Mouse (Mus musculus) cerebellum, adult 2 months (tissue): ENCODE data around the gene Entpd5. TPM values are rescaled to one million over a fixed set of nuclear protein-coding genes. Genes with fewer than 3 reads are reported as not detected.

Experiments
- DNase-seq, 2 experiments: peaks; one replicate each; pipeline ENCODE4 v3.0.0; 2021
- H3K27ac ChIP-seq: fragments of 200-500 bp; 2 replicates; pipeline ENCODE4 v1.5.1; 2012; ENCODE audit warnings: low read length, control low read depth, inconsistent platforms; ENCODE audit not compliant: insufficient read depth
- H3K27me3 ChIP-seq: fragments of 200-500 bp; 2 replicates; pipeline ENCODE4 v1.6.1; 2012; ENCODE audit warnings: inconsistent platforms, mild to moderate bottlenecking, low read length, moderate library complexity; ENCODE audit not compliant: control insufficient read depth, insufficient read depth
- H3K4me1 ChIP-seq: fragments of 200-500 bp; 2 replicates; pipeline ENCODE4 v1.6.1; 2011; ENCODE audit warnings: low read length; ENCODE audit not compliant: control insufficient read depth, insufficient read depth
- H3K4me3 ChIP-seq: fragments of 200-500 bp; replicated peaks from 2 replicates; pipeline ENCODE3; 2011; ENCODE audit warnings: mild to moderate bottlenecking, low read depth, low read length, control low read depth; ENCODE audit not compliant: insufficient read depth
- CTCF ChIP-seq: fragments of 200-500 bp; IDR thresholded peaks from 2 replicates; pipeline ENCODE4 v1.5.1; 2011; ENCODE audit warnings: low read depth, mild to moderate bottlenecking, control low read depth, low read length, moderate library complexity, borderline replicate concordance; ENCODE audit not compliant: insufficient read depth
- POLR2A ChIP-seq: fragments of 200-500 bp; IDR thresholded peaks from 2 replicates; pipeline ENCODE4 v1.6.1; 2011; ENCODE audit warnings: low read length, control low read depth, borderline replicate concordance; ENCODE audit not compliant: insufficient read depth
- WGBS: fragments of 180-500 bp; shearing (Covaris S2); methylation state at CpG from one replicate; pipeline ENCODE4 v1.1.7; 2018; 5-methylcytosine and 5-hydroxymethylcytosine counted together
- polyA plus RNA-seq: library from polyadenylated mRNA; depleted of rRNA; stranded (reverse); fragments of >200 nt; gene quantifications from 2 replicates; pipeline ENCODE4 v1.2.3, GENCODE M21; 2012

The Entpd5 gene
- polyA plus RNA-seq, 1 experiment: 29.0 TPM

DNA sequence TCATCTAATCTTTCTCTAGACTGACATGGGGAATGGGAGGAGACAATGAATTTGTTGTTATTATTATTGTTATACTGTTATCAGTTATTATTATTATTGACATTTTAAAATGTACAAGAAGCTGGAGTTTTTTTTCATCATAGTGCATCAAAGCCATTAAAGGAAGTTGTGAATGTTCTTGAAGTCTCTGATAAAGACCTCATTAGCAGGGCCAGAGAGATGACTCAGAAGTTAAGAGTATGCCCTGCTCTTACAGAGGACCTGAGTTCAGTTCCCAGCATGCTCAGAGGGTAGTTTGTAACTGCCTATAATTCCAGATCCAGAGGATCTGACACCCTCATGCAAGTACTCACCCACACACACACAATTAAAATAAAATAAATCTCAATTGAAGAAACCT, 11.1 kb downstream of the Entpd5 start:
- no peak overlapping the region for H3K4me3 ChIP-seq
- H3K4me1 ChIP-seq: no peaks in the 10 kb centered on the region
- DNase-seq: no peak
- no peaks in the 10 kb centered on the region for H3K27me3 ChIP-seq
- H3K27ac ChIP-seq: no peak overlapping the region
- no peak for TF ChIP-seq POLR2A
- TF ChIP-seq CTCF: no peak

DNA sequence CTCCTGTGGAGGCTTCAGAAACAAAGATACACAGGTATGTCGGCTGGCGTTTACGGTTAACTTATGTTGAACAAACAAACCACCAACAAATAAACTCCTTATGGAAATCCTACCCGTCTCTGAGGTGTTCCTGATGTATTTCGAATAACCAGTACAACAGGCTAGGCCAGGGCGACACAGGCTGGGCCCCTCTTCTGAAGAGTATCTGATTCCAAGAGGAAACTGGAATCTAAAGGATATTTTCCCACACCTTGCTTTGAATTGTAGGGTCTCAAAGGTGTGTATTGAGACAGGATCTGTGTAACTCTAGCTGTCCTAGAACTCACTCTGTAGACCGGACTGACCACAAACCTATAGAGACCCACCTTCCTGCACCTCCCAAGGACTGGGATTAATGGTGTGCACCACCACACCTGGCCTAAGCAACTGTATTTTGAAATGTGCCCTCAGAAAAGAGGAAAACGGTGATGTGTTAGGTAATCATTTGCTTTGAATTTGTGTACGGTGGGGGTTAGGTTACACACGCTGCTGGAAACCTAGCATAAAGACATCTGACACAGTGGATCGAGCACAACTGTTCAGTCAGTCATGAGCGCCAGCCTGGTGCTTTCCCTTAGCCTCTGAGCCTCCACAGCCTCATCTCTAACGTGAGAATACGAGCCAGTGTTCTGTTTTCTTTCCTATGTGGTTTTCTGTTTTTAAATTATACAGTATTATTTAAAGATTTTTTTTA, 11.7 kb downstream of the Entpd5 start:
- TF ChIP-seq POLR2A (no peak), CTCF (no peak)
- no peak for DNase-seq
- H3K4me3 ChIP-seq: no peak overlapping the region
- WGBS: 90% methylated on average over 14 of the region's 14 CpGs
- no peaks in the 10 kb centered on the region for H3K27me3 ChIP-seq
- no peaks in the 10 kb centered on the region for H3K4me1 ChIP-seq
- no peak overlapping the region for H3K27ac ChIP-seq

DNA sequence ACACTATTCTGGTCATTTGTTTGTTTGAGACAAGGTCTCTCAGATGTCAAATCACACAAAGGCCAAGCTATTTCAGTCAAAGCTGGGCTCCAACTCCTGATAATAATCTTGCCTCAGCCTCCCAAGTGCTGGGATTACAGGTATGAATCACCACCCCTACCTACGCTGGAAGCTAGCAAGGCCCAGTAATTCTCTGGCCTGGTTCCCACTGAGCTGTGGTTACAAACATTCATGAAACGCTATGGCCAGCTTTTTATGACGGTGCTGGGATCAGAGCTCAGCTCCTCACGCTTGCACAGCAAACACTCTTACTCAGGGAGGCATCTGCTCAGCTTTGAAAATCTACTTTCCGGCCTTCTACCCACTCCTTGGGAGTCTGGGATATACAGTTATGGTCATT, 15.0 kb downstream of the Entpd5 start:
- Histone ChIP-seq H3K27ac (no peak overlapping the region), H3K4me1 (no peaks in the 10 kb centered on the region), H3K27me3 (no peaks in the 10 kb centered on the region), H3K4me3 (no peak overlapping the region)
- no peak for DNase-seq
- TF ChIP-seq CTCF (no peak), POLR2A (no peak)
- WGBS: 92% methylated on average over 5 of the region's 5 CpGs

DNA sequence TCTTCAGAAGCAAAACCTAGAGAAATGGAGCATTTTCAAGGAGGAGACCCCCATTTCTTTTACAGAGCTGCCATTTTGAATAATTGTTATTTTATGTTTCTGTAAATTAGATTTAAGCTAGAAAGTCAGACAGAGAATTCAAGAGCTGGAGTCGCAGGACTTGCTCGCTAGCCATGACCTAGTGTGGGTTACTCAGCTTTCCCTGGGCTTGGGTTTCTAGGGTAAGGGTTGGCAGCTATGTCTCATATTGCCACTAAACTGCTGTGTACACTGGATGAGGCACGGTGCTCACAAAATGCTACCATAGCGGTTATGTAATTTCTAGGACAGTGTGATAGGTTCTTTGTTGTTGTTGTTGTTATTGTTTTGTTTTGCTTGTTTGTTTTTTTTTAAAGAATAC, 16.1 kb downstream of the Entpd5 start:
- no peak overlapping the region for H3K4me3 ChIP-seq
- TF ChIP-seq POLR2A: no peak
- TF ChIP-seq CTCF: no peak
- 99% methylated on average over 4 of the region's 4 CpGs for WGBS
- H3K27me3 ChIP-seq: no peaks in the 10 kb centered on the region
- no peaks in the 10 kb centered on the region for H3K4me1 ChIP-seq
- no peak for DNase-seq
- H3K27ac ChIP-seq: no peak overlapping the region

DNA sequence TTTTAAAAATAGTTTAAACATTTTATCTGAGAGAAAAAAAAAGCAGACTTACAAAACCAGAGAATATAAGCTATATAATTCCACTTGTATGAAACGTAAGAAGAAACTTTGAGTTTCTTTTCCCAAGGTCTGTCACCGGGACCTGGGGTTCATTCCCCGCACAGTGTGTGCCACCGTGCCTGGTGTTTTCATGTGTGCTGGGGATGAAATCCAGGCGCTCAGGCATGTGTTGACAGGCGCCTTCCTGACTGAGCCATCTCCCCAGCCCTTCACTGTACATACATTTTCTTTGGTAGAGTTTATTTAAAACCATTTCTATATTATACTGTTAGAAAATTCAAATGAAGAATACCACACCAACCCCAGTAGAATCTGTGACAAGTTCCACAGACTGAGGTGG, 18.5 kb downstream of the Entpd5 start:
- no peak overlapping the region for H3K27ac ChIP-seq
- no peaks in the 10 kb centered on the region for H3K27me3 ChIP-seq
- TF ChIP-seq CTCF (no peak), POLR2A (no peak)
- WGBS: 92% methylated on average over 6 of the region's 6 CpGs
- no peak for DNase-seq
- H3K4me3 ChIP-seq: no peak overlapping the region
- H3K4me1 ChIP-seq: no peaks in the 10 kb centered on the region

DNA sequence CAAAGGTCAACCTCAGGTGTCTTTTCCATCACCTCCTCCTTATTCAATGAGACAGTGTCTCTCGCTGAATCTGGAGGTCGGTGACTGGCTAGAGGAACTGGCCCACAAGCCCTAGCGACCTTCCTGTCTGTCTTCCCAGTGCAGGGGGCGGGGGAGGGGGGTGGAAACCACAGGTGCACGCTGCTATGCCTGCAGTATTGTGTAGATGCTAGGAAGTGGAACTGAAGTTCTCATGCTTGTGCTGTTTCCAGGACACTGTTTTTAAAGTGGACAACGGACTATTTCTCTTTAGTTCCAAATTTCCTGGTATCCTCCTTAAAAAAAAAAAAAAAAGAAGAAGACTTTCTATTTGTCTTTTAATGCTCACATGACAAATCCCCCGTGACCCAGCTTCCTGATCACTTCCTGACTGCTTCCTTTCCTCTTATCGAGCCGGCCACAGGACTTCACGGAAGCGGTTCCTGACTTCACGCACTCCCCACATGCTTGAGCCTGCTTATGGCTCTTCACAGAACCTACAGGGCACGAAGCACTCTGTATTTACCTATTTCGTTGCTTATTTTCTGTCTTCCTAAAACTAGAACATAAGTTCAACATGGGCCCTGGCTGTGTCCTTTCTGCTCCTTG, 19.9 kb downstream of the Entpd5 start:
- 76% methylated on average over 14 of the region's 14 CpGs for WGBS
- no peak overlapping the region for H3K27ac ChIP-seq

GRCm38 (mm10) chr12:84388097-84388496, 20.7 kb downstream of the Entpd5 start:
- WGBS: 72% methylated on average over 8 of the region's 8 CpGs
- Histone ChIP-seq H3K4me1 (no peaks in the 10 kb centered on the region), H3K27me3 (no peaks in the 10 kb centered on the region), H3K4me3 (no peak overlapping the region), H3K27ac (no peak overlapping the region)
- no peak for TF ChIP-seq POLR2A
- TF ChIP-seq CTCF: no peak
- DNase-seq: no peak

More for the DNA sequence above, 19.9 kb downstream of the Entpd5 start:
- no peaks in the 10 kb centered on the region for H3K27me3 ChIP-seq
- no peaks in the 10 kb centered on the region for H3K4me1 ChIP-seq
- no peak for DNase-seq
- TF ChIP-seq POLR2A (no peak), CTCF (no peak)
- no peak overlapping the region for H3K4me3 ChIP-seq

DNA sequence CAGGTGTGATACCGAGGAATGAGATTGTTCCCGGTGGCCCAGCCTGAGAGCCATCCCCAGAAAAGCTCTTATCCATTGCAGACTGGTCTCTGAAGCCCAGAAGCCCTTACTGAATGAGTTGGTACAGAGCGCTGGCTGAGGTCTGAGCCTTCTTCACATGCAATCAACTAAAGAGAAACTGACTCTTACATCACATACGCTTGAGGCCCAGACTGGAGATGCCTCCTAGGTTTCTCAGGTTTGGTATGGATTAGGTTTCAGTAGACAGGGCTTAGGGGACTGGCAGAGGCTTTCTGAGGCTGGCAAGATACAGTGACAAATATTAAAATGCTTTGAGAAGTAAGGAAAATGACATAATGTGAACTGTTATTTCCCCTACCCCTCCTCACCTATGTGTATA, 23.4 kb downstream of the Entpd5 start:
- H3K4me3 ChIP-seq: no peak overlapping the region
- H3K27ac ChIP-seq: no peak overlapping the region
- H3K4me1 ChIP-seq: no peaks in the 10 kb centered on the region
- TF ChIP-seq CTCF (no peak), POLR2A (no peak)
- no peaks in the 10 kb centered on the region for H3K27me3 ChIP-seq
- DNase-seq: no peak
- WGBS: 95% methylated on average over 4 of the region's 4 CpGs
